ENCODE assay signal across 21 mouse cellular contexts in genomic region chr7:63996581-63997098, GRCm38 (mm10). TPM values are rescaled to one million over a fixed set of nuclear protein-coding genes. Genes with fewer than 3 reads are reported as not detected.
A peak's percentile ranks its signal among the peaks of the same experiment; 100 is the strongest.
DNase-seq lines count a peak whose midpoint lies in the region; ATAC-seq and TF ChIP-seq lines count a peak whose summit lies in the region.
"Had no signal": no experiment of that assay in that cellular context is flagged by ENCODE, and none has a peak within 500 bp of the region (broad histone marks: within the 10 kb centered on the region; RNA-seq: fewer than 3 reads in every experiment).

No protein-coding gene starts in this region.

- no peaks in the 10 kb centered on the region for H3K27me3 ChIP-seq in MEL (ENCODE audit: control insufficient read depth in 1 of 2, insufficient read depth in 2 of 2, low read length in 2 of 2)
- H3K27me3 ChIP-seq in liver, postnatal 0 days (ENCODE audit: insufficient read depth, low read length) = no peaks in the 10 kb centered on the region
- no peaks in the 10 kb centered on the region for H3K27me3 ChIP-seq in kidney, adult 2 months (replicated peaks; ENCODE audit: control insufficient read depth, insufficient read depth, low read length)
- H3K27me3 ChIP-seq: embryonic facial prominence, embryonic 15.5 days; hindbrain, embryonic 12.5 days; kidney, embryonic 15.5 days; megakaryocyte, embryonic 14.5 days; midbrain, embryonic 15.5 days; neural tube, embryonic 15.5 days had no signal

- peak; percentile 55 for ATAC-seq in liver, postnatal 0 days
- ATAC-seq: midbrain, embryonic 15.5 days had no signal

- intact Hi-C loops in left cerebral cortex, adult 2 months (cut with DNase I) = no loop called here

- TF ChIP-seq CTCF in MEL (IDR thresholded peaks at IDR 0.05 in 2 of 3, conservative IDR thresholded peaks at IDR 0.05 in 1 of 3; ENCODE audit: control insufficient read depth in 1 of 3, insufficient read depth in 1 of 3, low read depth in 2 of 3, low read length in 3 of 3, poor library complexity in 1 of 3, severe bottlenecking in 1 of 3) = no peak
- no peak for TF ChIP-seq CTCF in liver, postnatal 0 days (IDR thresholded peaks at IDR 0.05; ENCODE audit: low read depth)
- TF ChIP-seq CTCF in left cerebral cortex, adult 2 months (IDR thresholded peaks at IDR 0.05) = no peak
- no peak for TF ChIP-seq CTCF in kidney, adult 2 months (conservative IDR thresholded peaks at IDR 0.05; ENCODE audit: insufficient read depth, insufficient read length, low read depth, low read length)

- no peak overlapping the region for H3K4me3 ChIP-seq in MEL (ENCODE audit: control insufficient read depth in 1 of 2, insufficient read depth in 1 of 2, low read depth in 2 of 2, low read length in 2 of 2)
- no peak overlapping the region for H3K4me3 ChIP-seq in liver, postnatal 0 days (ENCODE audit: low read depth, low read length)
- no peak overlapping the region for H3K4me3 ChIP-seq in left cerebral cortex, adult 2 months
- no peak overlapping the region for H3K4me3 ChIP-seq in kidney, adult 2 months (ENCODE audit: insufficient read depth, low read depth, low read length)
- H3K4me3 ChIP-seq: embryonic facial prominence, embryonic 15.5 days; gastrocnemius, adult 2 months; heart, embryonic 10.5 days; hindbrain, embryonic 12.5 days; kidney, embryonic 15.5 days; megakaryocyte, embryonic 14.5 days; midbrain, embryonic 15.5 days; myocyte; neural tube, embryonic 15.5 days had no signal

- H3K4me2 ChIP-seq in liver, postnatal 0 days (ENCODE audit: low read depth, low read length) = peak overlapping the region; percentile 53
- H3K4me2 ChIP-seq: embryonic facial prominence, embryonic 15.5 days; hindbrain, embryonic 12.5 days; kidney, embryonic 15.5 days; midbrain, embryonic 15.5 days; neural tube, embryonic 15.5 days had no signal

- peaks cover 31 to 65% of the 10 kb centered on the region in 2 experiments for H3K4me1 ChIP-seq in MEL (ENCODE audit: control insufficient read depth in 1 of 2, insufficient read depth in 2 of 2, low read length in 2 of 2)
- peaks cover 73% of the 10 kb centered on the region for H3K4me1 ChIP-seq in liver, postnatal 0 days (ENCODE audit: insufficient read depth)
- H3K4me1 ChIP-seq in kidney, adult 2 months (ENCODE audit: control insufficient read depth, insufficient read depth, low read length) = no peaks in the 10 kb centered on the region
- H3K4me1 ChIP-seq: hindbrain, embryonic 12.5 days; kidney, embryonic 15.5 days; midbrain, embryonic 15.5 days; neural tube, embryonic 15.5 days had no signal

- TF ChIP-seq POLR2A in MEL (IDR thresholded peaks at IDR 0.05; ENCODE audit: control insufficient read depth in 1 of 2, insufficient read depth in 1 of 2, low read depth in 1 of 2, low read length in 2 of 2, poor library complexity in 1 of 2) = no peak
- TF ChIP-seq POLR2A in kidney, adult 2 months (IDR thresholded peaks at IDR 0.05; ENCODE audit: low read depth, low read length) = no peak

- H3K36me3 ChIP-seq in MEL (ENCODE audit: control insufficient read depth in 1 of 2, insufficient read depth in 2 of 2, low read length in 2 of 2) = peaks cover 0 to 31% of the 10 kb centered on the region in 2 experiments; a peak in 2 of 4 replicates
- H3K36me3 ChIP-seq in liver, postnatal 0 days (replicated peaks; ENCODE audit: insufficient read depth, low read length) = no peaks in the 10 kb centered on the region
- H3K36me3 ChIP-seq in kidney, adult 2 months (ENCODE audit: control insufficient read depth, insufficient read depth, low read length) = no peaks in the 10 kb centered on the region
- H3K36me3 ChIP-seq: embryonic facial prominence, embryonic 15.5 days; heart, embryonic 10.5 days; hindbrain, embryonic 12.5 days; kidney, embryonic 15.5 days; midbrain, embryonic 15.5 days; neural tube, embryonic 15.5 days had no signal

- TF ChIP-seq RAD21 in MEL (IDR thresholded peaks at IDR 0.05; ENCODE audit: low read depth, low read length) = no peak

- no peak overlapping the region for H3K9ac ChIP-seq in MEL (ENCODE audit: control insufficient read depth, low read depth, low read length, poor library complexity, severe bottlenecking)
- peak overlapping the region; percentile 1; the same call in 1 of the 2 replicates for H3K9ac ChIP-seq in liver, postnatal 0 days (replicated peaks)
- H3K9ac ChIP-seq: embryonic facial prominence, embryonic 15.5 days; hindbrain, embryonic 12.5 days; kidney, embryonic 15.5 days; midbrain, embryonic 15.5 days; neural tube, embryonic 15.5 days had no signal

- H3K27ac ChIP-seq in MEL (ENCODE audit: control insufficient read depth, low read depth, low read length) = peak overlapping the region; percentile 60
- peak overlapping the region; percentile 88 for H3K27ac ChIP-seq in liver, postnatal 0 days (ENCODE audit: low read depth)
- no peak overlapping the region for H3K27ac ChIP-seq in left cerebral cortex, adult 2 months
- H3K27ac ChIP-seq in kidney, adult 2 months (ENCODE audit: insufficient read depth, low read depth, low read length) = no peak overlapping the region
- H3K27ac ChIP-seq: embryonic facial prominence, embryonic 15.5 days; gastrocnemius, adult 2 months; hindbrain, embryonic 12.5 days; kidney, embryonic 15.5 days; midbrain, embryonic 15.5 days; neural tube, embryonic 15.5 days had no signal

- no peaks in the 10 kb centered on the region for H3K9me3 ChIP-seq in MEL (replicated peaks; ENCODE audit: insufficient read depth, low read length)
- no peaks in the 10 kb centered on the region for H3K9me3 ChIP-seq in liver, postnatal 0 days (ENCODE audit: low read length)
- H3K9me3 ChIP-seq: embryonic facial prominence, embryonic 15.5 days; heart, embryonic 10.5 days; hindbrain, embryonic 12.5 days; kidney, embryonic 15.5 days; megakaryocyte, embryonic 14.5 days; midbrain, embryonic 15.5 days; neural tube, embryonic 15.5 days had no signal

- DNase-seq in MEL (ENCODE audit: low read depth, low spot score) = peak; percentile 77
- DNase-seq in c-Kit-negative CD71-positive TER-119-positive erythroid progenitor cells, embryonic 14.5 days (ENCODE audit: low read depth, low spot score) = peak; percentile 65
- DNase-seq in liver = peak; percentile 56
- DNase-seq in liver, postnatal 0 days = no peak
- DNase-seq in left cerebral cortex, adult 2 months (ENCODE audit: extremely low spot score in 1 of 2, low spot score in 2 of 2) = no peak
- no peak for DNase-seq in urinary bladder, postnatal 36 days (ENCODE audit: low spot score in 2 of 2)
- no peak for DNase-seq in kidney, adult 2 months
- DNase-seq: adrenal gland, postnatal 25 days; cerebellum, postnatal 10 days; gastrocnemius, adult 2 months; lung, postnatal 14 days; spleen, adult 18-20 months; thymus, adult 18-20 months had no signal

- TF ChIP-seq EP300 in MEL (IDR thresholded peaks at IDR 0.05; ENCODE audit: low read depth in 1 of 2, low read length in 2 of 2) = peak; percentile 95 to 97
- TF ChIP-seq EP300 in liver, postnatal 0 days (IDR thresholded peaks at IDR 0.05; ENCODE audit: low read depth) = peak; percentile 100

- 58% methylated on average over 6 of the region's 6 CpGs for WGBS in liver, postnatal 0 days (ENCODE audit: insufficient replicate concordance)
- 91% methylated on average over 6 of the region's 6 CpGs for WGBS in kidney, adult 2 months

- H3K79me2 ChIP-seq in MEL (ENCODE audit: control insufficient read depth, insufficient read depth, low read length, poor library complexity) = no peaks in the 10 kb centered on the region

TF ChIP-seq in MEL, 35 proteins besides CTCF, POLR2A, EP300 and RAD21 (continues in another document):
- TF ChIP-seq NELFE (IDR thresholded peaks at IDR 0.05; ENCODE audit: low read depth, low read length) = no peak
- TF ChIP-seq KAT2A (conservative IDR thresholded peaks at IDR 0.05; ENCODE audit: low read depth, low read length) = no peak; the same call in 1 of the 2 replicates
- TF ChIP-seq POLR2AphosphoS5 (IDR thresholded peaks at IDR 0.05; ENCODE audit: borderline replicate concordance, low read depth, low read length) = no peak
- no peak; the same call in 1 of the 2 replicates for TF ChIP-seq NRF1 (IDR thresholded peaks at IDR 0.05; ENCODE audit: insufficient read depth, low read depth, low read length, poor library complexity, severe bottlenecking)
- TF ChIP-seq E2F4 (IDR thresholded peaks at IDR 0.05; ENCODE audit: borderline replicate concordance, low read depth, low read length) = no peak
- TF ChIP-seq USF2 (IDR thresholded peaks at IDR 0.05; ENCODE audit: borderline replicate concordance in 1 of 2, insufficient read depth in 1 of 2, low read depth in 1 of 2, low read length in 2 of 2) = no peak
- peak; percentile 63; the same call in 1 of the 2 replicates for TF ChIP-seq MAZ (IDR thresholded peaks at IDR 0.05; ENCODE audit: low read depth, low read length)
- no peak for TF ChIP-seq SMC3 (IDR thresholded peaks at IDR 0.05; ENCODE audit: low read depth, low read length)
- TF ChIP-seq TAL1 (IDR thresholded peaks at IDR 0.05; ENCODE audit: low read length) = peak; percentile 86
- no peak for TF ChIP-seq CHD1 (IDR thresholded peaks at IDR 0.05; ENCODE audit: low read depth, low read length)
- no peak for TF ChIP-seq USF1 (IDR thresholded peaks at IDR 0.05; ENCODE audit: low read depth, low read length)
- TF ChIP-seq UBTF (IDR thresholded peaks at IDR 0.05; ENCODE audit: borderline replicate concordance, insufficient read depth, low read depth, low read length) = no peak
- peak; percentile 37; the same call in 1 of the 2 replicates for TF ChIP-seq MAFK (IDR thresholded peaks at IDR 0.05; ENCODE audit: borderline replicate concordance, low read depth, low read length)
- TF ChIP-seq MYC (IDR thresholded peaks at IDR 0.05; ENCODE audit: low read depth, low read length) = peak; percentile 71; the same call in 1 of the 2 replicates
- TF ChIP-seq BHLHE40 (IDR thresholded peaks at IDR 0.05; ENCODE audit: borderline replicate concordance, low read depth, low read length) = peak; percentile 17; the same call in 1 of the 2 replicates
- peak; percentile 96 for TF ChIP-seq RCOR1 (IDR thresholded peaks at IDR 0.05; ENCODE audit: low read depth, low read length)
- TF ChIP-seq ETS1 (IDR thresholded peaks at IDR 0.05; ENCODE audit: low read depth, low read length) = peak; percentile 93
- no peak; the same call in 1 of the 2 replicates for TF ChIP-seq MYB (IDR thresholded peaks at IDR 0.05; ENCODE audit: low read depth, low read length)
- peak; percentile 99 for TF ChIP-seq TCF12 (IDR thresholded peaks at IDR 0.05; ENCODE audit: low read depth, low read length)
- TF ChIP-seq POLR2AphosphoS2 (IDR thresholded peaks at IDR 0.05; ENCODE audit: low read length) = peak; percentile 47; the same call in 1 of the 2 replicates
- no peak for TF ChIP-seq ZC3H11A (IDR thresholded peaks at IDR 0.05; ENCODE audit: low read depth, low read length)

RNA-seq across cellular contexts. Expression of gene Klf13, which starts 57.9 kb away (rescaled TPM):
- 20.5 and 21.6 TPM in 2 replicates for total RNA-seq in MEL (2012; rRNA removed)
- 100 to 1,000 TPM in 1 of 2 experiments, 10 to 100 TPM in 1; 26.9 to 118 TPM for polyA plus RNA-seq in MEL (2012; ENCODE audit: insufficient read depth in 1 of 2, insufficient read length in 2 of 2, low read depth in 1 of 2, low replicate concordance in 2 of 2, missing spikeins in 1 of 2)
- polyA plus RNA-seq in liver, postnatal 0 days (2015; fragmentation: Nextera tagmentation; extraction: Ambion mirVana) = 25.5 and 25.7 TPM in 2 replicates
- 100 to 1,000 TPM; 179 to 199 TPM for total RNA-seq in left cerebral cortex, adult 2 months (2021)
- polyA plus RNA-seq in kidney, adult 2 months (2012; rRNA removed) = 30.6 and 31.2 TPM in 2 replicates

Comparison
In these comparisons a context has a peak if more than half of its experiments do, and no peak if none do; other contexts are left out.
1. DNase-seq: peak in MEL (single experiment), c-Kit-negative CD71-positive TER-119-positive erythroid progenitor cells, embryonic 14.5 days (single experiment) and liver (single experiment); none in liver, postnatal 0 days (single experiment), left cerebral cortex, adult 2 months (0 of 2), urinary bladder, postnatal 36 days (0 of 2) and kidney, adult 2 months (single experiment).
2. H3K27ac ChIP-seq: peak in MEL (single experiment) and liver, postnatal 0 days (single experiment); none in left cerebral cortex, adult 2 months (single experiment) and kidney, adult 2 months (single experiment).